8 mouse cellular contexts compared by ENCODE assay signal in genomic region chr8:10977742-10978376, GRCm38 (mm10). TPM values are rescaled to one million over a fixed set of nuclear protein-coding genes. Genes with fewer than 3 reads are reported as not detected.
A peak's percentile ranks its signal among the peaks of the same experiment; 100 is the strongest.
DNase-seq lines count a peak whose midpoint lies in the region; ATAC-seq and TF ChIP-seq lines count a peak whose summit lies in the region.

No protein-coding gene starts in this region.

- peak overlapping the region; percentile 68 for H3K27ac ChIP-seq in kidney, embryonic 14.5 days (ENCODE audit: low read depth, low read length)
- H3K27ac ChIP-seq in limb, embryonic 10.5 days, result peak overlapping the region; percentile 74

- H3K4me3 ChIP-seq in kidney, embryonic 14.5 days (ENCODE audit: low read length), result no peak overlapping the region
- H3K4me3 ChIP-seq in limb, embryonic 10.5 days, result no peak overlapping the region

- 0 out of 2 replicates have a peak, but pooled peaks cover 3% of the 10 kb centered on the region for H3K27me3 ChIP-seq in kidney, embryonic 14.5 days (ENCODE audit: control insufficient read depth, insufficient read depth, low read length)
- no peaks in the 10 kb centered on the region for H3K27me3 ChIP-seq in limb, embryonic 10.5 days (ENCODE audit: low read depth, poor library complexity, severe bottlenecking)

- DNase-seq in kidney, adult 11 months, result no peak
- DNase-seq in brain, embryonic 14.5 days (ENCODE audit: low read depth), result peak; percentile 65
- no peak for DNase-seq in limb, embryonic 10.5 days (ENCODE audit: low spot score)
- DNase-seq in left cerebral cortex, adult 11 months (ENCODE audit: low spot score), result no peak

- peak; percentile 62 for ATAC-seq in kidney, embryonic 14.5 days (ENCODE audit: low FRiP score, low TSS enrichment)
- 0 out of 2 replicates have a peak, but pooled peaks have one; percentile 27 for ATAC-seq in megakaryocyte-erythroid progenitor cell, adult 5-6 weeks (replicated peaks; ENCODE audit: low FRiP score, low TSS enrichment, poor library complexity, severe bottlenecking)
- no peak for ATAC-seq in erythroblast, adult 5-6 weeks (replicated peaks; ENCODE audit: low FRiP score, poor library complexity, severe bottlenecking)
- no peak for ATAC-seq in erythroid progenitor cell, adult 5-6 weeks (replicated peaks; ENCODE audit: low FRiP score, poor library complexity, severe bottlenecking)

- no peak for TF ChIP-seq CTCF in brain, embryonic 14.5 days (IDR thresholded peaks at IDR 0.05; ENCODE audit: borderline replicate concordance, extremely low read depth, insufficient read depth, insufficient read length)

- peaks cover 49% of the 10 kb centered on the region for H3K4me1 ChIP-seq in kidney, embryonic 14.5 days (ENCODE audit: control insufficient read depth, insufficient read depth, low read length)
- peaks cover 47% of the 10 kb centered on the region for H3K4me1 ChIP-seq in limb, embryonic 10.5 days

- no peaks in the 10 kb centered on the region for H3K9me3 ChIP-seq in kidney, embryonic 14.5 days (ENCODE audit: control insufficient read depth, low read length)
- H3K9me3 ChIP-seq in limb, embryonic 10.5 days (replicated peaks), result no peaks in the 10 kb centered on the region

- no peak overlapping the region for H3K4me2 ChIP-seq in kidney, embryonic 14.5 days (replicated peaks; ENCODE audit: low read depth, low read length)

- WGBS in kidney, embryonic 14.5 days, result 30% methylated on average over 7 of the region's 7 CpGs
- WGBS in limb, embryonic 10.5 days, result 65% methylated on average over 7 of the region's 7 CpGs

- no peaks in the 10 kb centered on the region for H3K36me3 ChIP-seq in kidney, embryonic 14.5 days (ENCODE audit: control insufficient read depth, insufficient read depth, low read length)
- no peaks in the 10 kb centered on the region for H3K36me3 ChIP-seq in limb, embryonic 10.5 days

- no peak for TF ChIP-seq POLR2A in brain, embryonic 14.5 days (IDR thresholded peaks at IDR 0.05; ENCODE audit: borderline replicate concordance, extremely low read depth, insufficient read depth, insufficient read length, poor library complexity, severe bottlenecking)

- no peak overlapping the region; the same call in 1 of the 2 replicates for H3K9ac ChIP-seq in kidney, embryonic 14.5 days (ENCODE audit: low read depth, low read length)

RNA-seq across cellular contexts. Expression of gene Irs2, which starts 30.4 kb away (rescaled TPM):
- polyA plus RNA-seq in kidney, embryonic 14.5 days (2014; fragmentation: Nextera tagmentation; extraction: Ambion mirVana), result 6.6 and 7.3 TPM in 2 replicates
- polyA plus RNA-seq in brain, embryonic 14.5 days (2012; rRNA removed), result 9.7 and 17.6 TPM in 2 replicates
- polyA plus RNA-seq in limb, embryonic 10.5 days (2016; fragmentation: Nextera tagmentation; extraction: Ambion mirVana), result 5.8 and 9.7 TPM in 2 replicates
- total RNA-seq in megakaryocyte-erythroid progenitor cell, adult 5-6 weeks (2014; fragmentation: Nextera tagmentation), result 11.8 and 12.7 TPM in 2 replicates
- total RNA-seq in megakaryocyte-erythroid progenitor cell, adult 5-6 weeks (2017), result 4.3 and 6.5 TPM in 2 replicates
- total RNA-seq in erythroblast, adult 5-6 weeks (2015; ENCODE audit: low replicate concordance), result 12.1 and 15.2 TPM in 2 replicates
- 10.6 and 13.5 TPM in 2 replicates for total RNA-seq in erythroblast, adult 5-6 weeks (2017; ENCODE audit: low replicate concordance)
- total RNA-seq in erythroid progenitor cell, adult 5-6 weeks (2015; ENCODE audit: low replicate concordance), result 13.4 and 14.1 TPM in 2 replicates
- total RNA-seq in erythroid progenitor cell, adult 5-6 weeks (2017; ENCODE audit: low replicate concordance), result 6.8 and 9.2 TPM in 2 replicates

Comparison
In these comparisons a context has a peak if more than half of its experiments do, and no peak if none do; other contexts are left out.
1. ATAC-seq: peak in kidney, embryonic 14.5 days (single experiment) and megakaryocyte-erythroid progenitor cell, adult 5-6 weeks (single experiment); none in erythroblast, adult 5-6 weeks (single experiment) and erythroid progenitor cell, adult 5-6 weeks (single experiment).